Mouse (Mus musculus) liver, embryonic 13.5 days (tissue): ENCODE results near the gene Ppl. TPM values are rescaled to one million over a fixed set of nuclear protein-coding genes. Genes with fewer than 3 reads are reported as not detected.
A peak's percentile ranks its signal among the peaks of the same experiment; 100 is the strongest.

Experiments used
- ATAC-seq: fragments of 200-750 bp; cut with Nextera tagmentation; 2 replicates; pipeline ENCODE4 v1.8.0; 2017; ENCODE audit warnings: low read depth, mild to moderate bottlenecking, moderate number of reproducible peaks, moderate library complexity
- DNase-seq: peaks from one replicate; pipeline ENCODE4 v3.0.0; 2022
- H3K27ac ChIP-seq: fragments of 300-500 bp; sonication (generic); 2 replicates; pipeline ENCODE4 v1.5.1; 2015; ENCODE audit warnings: moderate library complexity, mild to moderate bottlenecking, inconsistent platforms
- H3K27me3 ChIP-seq: fragments of 300-500 bp; sonication (generic); 2 replicates; pipeline ENCODE4 v1.6.1; 2015; ENCODE audit warnings: mild to moderate bottlenecking, inconsistent platforms
- H3K36me3 ChIP-seq: fragments of 300-500 bp; sonication (generic); 2 replicates; pipeline ENCODE4 v1.6.1; 2015; ENCODE audit warnings: mild to moderate bottlenecking, inconsistent platforms
- H3K4me1 ChIP-seq: fragments of 300-500 bp; sonication (generic); replicated peaks from 2 replicates; pipeline ENCODE4 v1.6.1; 2015; ENCODE audit warnings: inconsistent platforms
- H3K4me2 ChIP-seq: fragments of 300-500 bp; sonication (generic); 2 replicates; pipeline ENCODE4 v1.6.1; 2015; ENCODE audit warnings: inconsistent platforms, mild to moderate bottlenecking, moderate library complexity
- H3K4me3 ChIP-seq: fragments of 300-500 bp; sonication (generic); replicated peaks from 2 replicates; pipeline ENCODE4 v1.5.1; 2015; ENCODE audit warnings: mild to moderate bottlenecking, inconsistent platforms
- H3K9ac ChIP-seq: fragments of 300-500 bp; sonication (generic); 2 replicates; pipeline ENCODE4 v1.6.1; 2015; ENCODE audit warnings: mild to moderate bottlenecking, inconsistent platforms
- H3K9me3 ChIP-seq: fragments of 300-500 bp; sonication (generic); replicated peaks from 2 replicates; pipeline ENCODE4 v1.6.1; 2016; ENCODE audit warnings: inconsistent platforms
- WGBS: fragments of 180-500 bp; shearing (Covaris S2); methylation state at CpG from one replicate; pipeline ENCODE4 v1.1.7; 2015; ENCODE audit not compliant: insufficient replicate concordance; 5-methylcytosine and 5-hydroxymethylcytosine counted together
- polyA plus RNA-seq: library from polyadenylated mRNA; unstranded; fragments of >200 nt; fragmentation: Nextera tagmentation; extraction: Ambion mirVana; gene quantifications from 2 replicates; pipeline ENCODE4 v1.2.1, GENCODE M21; 2015

Gene Ppl
- polyA plus RNA-seq, 1 experiment from 2014 or later, result 0.14 TPM

DNA sequence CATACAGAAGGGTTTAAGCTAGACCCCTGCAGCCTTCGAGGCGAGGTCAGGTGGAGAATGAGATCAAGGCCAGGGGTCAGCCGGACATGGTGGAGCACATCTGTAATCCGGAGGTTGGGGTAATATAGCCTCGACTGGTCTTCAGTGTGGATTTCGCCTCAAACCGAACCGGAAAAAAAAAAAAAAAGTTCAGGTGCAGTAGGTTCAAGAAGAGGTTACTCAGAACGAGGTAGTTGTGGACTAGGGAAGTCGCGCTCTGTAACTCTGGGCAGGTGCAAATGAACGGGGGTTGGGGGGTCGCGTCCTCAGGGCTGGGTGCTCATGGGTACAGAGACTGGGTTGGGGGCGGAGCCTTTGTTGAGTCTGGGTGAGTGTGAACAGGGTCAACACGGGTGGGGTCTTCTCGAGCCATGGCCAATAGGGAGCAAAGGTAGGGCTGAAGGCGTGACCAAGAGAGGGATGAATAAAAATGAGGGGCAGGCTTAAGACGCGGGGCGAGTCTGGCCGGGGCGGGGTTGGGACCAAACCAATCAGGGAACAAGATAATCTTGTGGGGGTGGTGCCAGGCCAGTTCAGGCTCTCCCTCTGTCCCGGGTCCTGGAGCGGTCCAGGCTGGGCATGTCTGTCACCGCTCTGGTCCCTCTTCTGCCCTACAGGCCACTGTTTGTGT, 14.3 kb upstream of the Ppl start:
- Histone ChIP-seq H3K4me3 (peak overlapping the region; percentile 35), H3K36me3 (no peaks in the 10 kb centered on the region), H3K4me1 (peaks cover 17% of the 10 kb centered on the region), H3K27me3 (peaks cover 28% of the 10 kb centered on the region), H3K9ac (no peak overlapping the region), H3K27ac (no peak overlapping the region), H3K9me3 (no peaks in the 10 kb centered on the region), H3K4me2 (peak overlapping the region; percentile 62)
- 2% methylated on average over 26 of the region's 26 CpGs for WGBS
- ATAC-seq (peak; percentile 89), DNase-seq (peak; percentile 62)

DNA sequence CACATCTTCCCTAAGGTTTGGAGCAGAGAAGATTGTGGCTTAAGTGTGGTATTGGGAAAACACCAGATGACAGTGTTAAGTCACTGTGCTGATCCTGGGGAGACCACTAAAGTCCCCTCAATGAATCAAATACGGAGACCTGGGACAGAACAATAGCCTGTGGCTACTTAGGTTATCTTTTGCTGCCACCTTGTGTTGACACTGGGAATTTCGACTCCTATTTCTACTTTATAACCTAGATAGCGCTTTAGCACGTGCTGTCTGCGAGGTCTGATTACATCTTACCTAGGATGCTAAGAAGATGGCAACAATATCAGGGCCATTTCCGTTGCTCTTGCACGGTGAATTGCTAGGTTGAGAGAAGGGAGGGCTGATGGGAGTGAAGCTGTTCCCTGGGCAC, 13.3 kb upstream of the Ppl start:
- ATAC-seq, result no peak

DNA sequence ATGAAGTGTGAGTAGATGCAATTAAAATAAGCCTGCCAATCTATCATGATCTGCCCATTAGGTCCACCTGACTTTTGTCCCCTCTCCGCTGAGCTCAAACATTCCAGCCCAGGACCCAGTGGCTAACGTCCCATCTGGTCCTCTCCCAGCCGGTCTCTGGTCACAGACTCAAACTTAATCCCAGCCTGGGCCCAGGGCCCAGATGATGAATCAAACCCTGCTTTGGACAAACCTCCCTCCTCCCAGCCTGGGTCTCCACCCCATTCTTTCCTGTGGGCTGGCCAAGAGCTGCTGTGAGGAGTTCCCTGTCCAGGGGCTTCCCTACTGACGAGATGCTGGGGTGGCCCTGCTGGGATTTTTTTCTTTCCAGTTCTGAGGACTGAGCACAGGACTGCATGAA, 7.5 kb upstream of the Ppl start:
- H3K4me3 ChIP-seq, result no peak overlapping the region
- no peak for DNase-seq
- H3K9me3 ChIP-seq, result no peaks in the 10 kb centered on the region
- H3K27ac ChIP-seq, result no peak overlapping the region
- H3K36me3 ChIP-seq, result no peaks in the 10 kb centered on the region
- H3K4me2 ChIP-seq, result no peak overlapping the region
- peaks cover under 1% of the 10 kb centered on the region; the same call in 1 of the 2 replicates for H3K27me3 ChIP-seq
- ATAC-seq, result no peak
- H3K9ac ChIP-seq, result no peak overlapping the region
- 67% methylated on average over 4 of the region's 4 CpGs for WGBS
- peaks cover 9% of the 10 kb centered on the region; the same call in 1 of the 2 replicates for H3K4me1 ChIP-seq

More for the DNA sequence above, 13.3 kb upstream of the Ppl start:
- Histone ChIP-seq H3K4me3 (no peak overlapping the region), H3K9ac (no peak overlapping the region), H3K27ac (no peak overlapping the region), H3K27me3 (peaks cover 27% of the 10 kb centered on the region), H3K36me3 (no peaks in the 10 kb centered on the region), H3K4me2 (no peak overlapping the region), H3K9me3 (no peaks in the 10 kb centered on the region), H3K4me1 (peaks cover 17% of the 10 kb centered on the region)
- WGBS, result 1% methylated on average over 7 of the region's 7 CpGs
- DNase-seq, result peak; percentile 36

DNA sequence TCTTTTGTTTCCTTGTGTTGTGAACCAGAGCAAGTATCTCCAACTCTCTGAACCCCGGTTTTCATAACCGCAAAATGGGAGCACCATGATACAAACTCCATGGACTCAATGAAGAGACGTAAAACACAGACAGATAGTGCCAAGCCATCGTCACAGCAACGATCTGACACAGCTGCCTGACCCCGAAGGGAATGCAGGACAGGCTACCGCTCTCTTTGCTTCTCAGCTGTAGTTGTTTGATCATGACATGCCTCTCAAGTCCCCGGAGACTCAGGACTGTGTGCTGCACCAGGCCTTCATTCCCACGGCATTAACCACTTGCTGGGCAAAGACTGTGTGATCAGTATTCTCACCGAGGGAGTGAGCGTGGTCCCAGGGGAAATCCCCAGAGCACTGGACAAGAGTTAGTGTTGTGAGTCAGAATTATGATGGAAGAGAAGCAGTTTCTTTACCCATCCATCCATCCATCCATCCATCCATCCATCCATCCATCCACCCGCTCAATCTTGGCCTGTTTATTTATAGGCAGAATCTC, 4.9 kb upstream of the Ppl start:
- H3K27me3 ChIP-seq, result peaks cover 24% of the 10 kb centered on the region
- no peak overlapping the region for H3K4me2 ChIP-seq
- no peak overlapping the region for H3K4me3 ChIP-seq
- H3K36me3 ChIP-seq, result no peaks in the 10 kb centered on the region
- no peaks in the 10 kb centered on the region for H3K9me3 ChIP-seq
- H3K4me1 ChIP-seq, result peaks cover 9% of the 10 kb centered on the region; the same call in 1 of the 2 replicates
- no peak for ATAC-seq
- DNase-seq, result no peak
- H3K9ac ChIP-seq, result no peak overlapping the region
- WGBS, result 65% methylated on average over 12 of the region's 12 CpGs
- no peak overlapping the region for H3K27ac ChIP-seq

- H3K9me3 ChIP-seq, result no peaks in the 10 kb centered on the region
- peak; percentile 11; the same call in 1 of the 2 replicates for ATAC-seq
- no peak overlapping the region for H3K4me2 ChIP-seq
- peaks cover 9% of the 10 kb centered on the region; the same call in 1 of the 2 replicates for H3K4me1 ChIP-seq
- 40% methylated on average over 4 of the region's 4 CpGs for WGBS
- H3K9ac ChIP-seq, result no peak overlapping the region
- no peak overlapping the region for H3K27ac ChIP-seq
- DNase-seq, result no peak
- H3K27me3 ChIP-seq, result peaks cover 30% of the 10 kb centered on the region
- H3K36me3 ChIP-seq, result no peaks in the 10 kb centered on the region
- no peak overlapping the region for H3K4me3 ChIP-seq
Measured at GRCm38 (mm10) chr16:5136505-5136904, 4.3 kb upstream of the Ppl start.

DNA sequence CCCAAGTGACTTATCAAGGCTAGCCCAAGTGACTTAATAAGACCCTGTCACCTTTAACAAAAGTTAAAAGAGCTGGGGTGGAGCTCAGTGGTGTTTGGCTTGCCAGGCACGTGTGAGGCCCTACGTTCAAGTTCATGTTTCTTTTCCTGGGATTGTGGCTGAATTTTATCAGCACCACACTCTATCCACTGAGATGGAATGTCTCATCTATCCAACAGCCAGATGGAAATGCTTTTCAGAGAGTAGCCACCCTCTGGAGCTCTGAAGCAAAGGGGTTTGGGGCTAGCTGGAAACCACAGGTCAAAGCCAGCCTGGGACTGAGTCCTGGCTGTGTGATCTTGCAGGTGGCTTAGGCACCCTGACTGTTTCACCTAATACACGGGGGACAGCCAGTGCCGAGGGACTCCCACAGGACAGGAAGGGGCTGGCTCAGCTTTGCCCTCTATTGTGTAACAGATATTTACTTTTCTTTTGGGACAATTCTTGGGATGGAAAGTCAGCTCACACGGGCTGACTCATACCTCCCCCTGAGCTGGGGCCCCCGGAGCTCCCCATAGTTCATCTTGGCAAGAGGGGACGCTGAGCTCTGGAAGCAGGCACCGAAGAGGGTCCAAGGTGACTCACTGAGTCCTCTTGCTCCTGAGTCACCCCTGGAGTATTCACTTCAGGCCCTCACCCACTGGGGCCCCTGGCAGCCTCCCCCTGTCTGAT, 3.5 kb upstream of the Ppl start:
- WGBS, result 51% methylated on average over 8 of the region's 8 CpGs
- Histone ChIP-seq H3K4me1 (peaks cover 9% of the 10 kb centered on the region; the same call in 1 of the 2 replicates), H3K4me3 (no peak overlapping the region), H3K36me3 (no peaks in the 10 kb centered on the region), H3K9ac (no peak overlapping the region), H3K9me3 (no peaks in the 10 kb centered on the region), H3K27ac (no peak overlapping the region), H3K4me2 (no peak overlapping the region), H3K27me3 (peaks cover 38% of the 10 kb centered on the region)
- no peak for DNase-seq
- ATAC-seq, result peak; percentile 27

GRCm38 (mm10) chr16:5134623-5135330, 2.6 kb upstream of the Ppl start:
- Histone ChIP-seq H3K9me3 (no peaks in the 10 kb centered on the region), H3K4me2 (no peak overlapping the region), H3K36me3 (no peaks in the 10 kb centered on the region), H3K9ac (no peak overlapping the region), H3K27ac (no peak overlapping the region), H3K4me1 (peaks cover 9% of the 10 kb centered on the region; the same call in 1 of the 2 replicates), H3K27me3 (peaks cover 47% of the 10 kb centered on the region), H3K4me3 (no peak overlapping the region)
- DNase-seq, result no peak
- WGBS, result 60% methylated on average over 14 of the region's 14 CpGs
- no peak for ATAC-seq

DNA sequence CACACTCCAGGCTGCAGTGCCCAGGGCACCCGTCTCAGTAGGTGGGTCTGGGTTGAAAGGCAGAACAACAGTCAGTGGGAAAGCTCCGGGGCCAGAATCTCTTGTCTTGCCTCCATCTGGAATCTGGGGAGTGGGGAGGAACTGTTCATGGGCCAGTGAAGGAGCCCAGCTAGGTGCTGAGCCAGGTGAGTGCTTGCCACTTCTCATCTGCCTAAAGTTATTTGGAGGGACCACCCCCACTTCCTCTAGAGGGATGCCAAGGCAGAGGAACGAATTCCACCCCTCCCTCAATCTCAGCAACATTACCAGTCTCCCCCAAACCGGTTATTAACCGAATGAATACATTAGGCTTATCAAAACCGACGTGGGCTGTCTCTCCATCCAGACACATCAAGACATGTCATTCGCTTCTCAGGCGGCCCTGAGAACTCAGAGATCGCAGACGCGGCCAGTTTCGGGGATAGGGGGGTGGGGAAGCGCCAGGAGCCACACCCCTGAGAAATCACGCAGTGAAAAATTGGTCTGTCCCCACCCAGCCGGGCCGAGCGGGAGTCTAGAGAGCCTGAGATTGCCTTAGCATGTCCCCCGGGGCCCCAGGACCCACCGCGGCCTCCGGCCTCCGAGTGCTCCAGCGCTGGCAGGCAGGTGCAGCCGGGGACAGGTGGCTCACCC, 834 bp downstream of the Ppl start:
- Histone ChIP-seq H3K9me3 (no peaks in the 10 kb centered on the region), H3K4me2 (peak overlapping the region; percentile 50), H3K36me3 (no peaks in the 10 kb centered on the region), H3K4me3 (peak overlapping the region; percentile 43), H3K4me1 (peaks cover 5% of the 10 kb centered on the region; the same call in 1 of the 2 replicates), H3K27ac (no peak overlapping the region), H3K9ac (no peak overlapping the region), H3K27me3 (peaks cover 60% of the 10 kb centered on the region)
- WGBS, result 5% methylated on average over 25 of the region's 25 CpGs
- DNase-seq (no peak), ATAC-seq (no peak)

GRCm38 (mm10) chr16:5130766-5131165, 1.5 kb downstream of the Ppl start:
- Histone ChIP-seq H3K4me1 (no peaks in the 10 kb centered on the region; the same call in 1 of the 2 replicates), H3K9me3 (no peaks in the 10 kb centered on the region), H3K36me3 (no peaks in the 10 kb centered on the region), H3K4me2 (no peak overlapping the region), H3K9ac (no peak overlapping the region), H3K27me3 (peaks cover 60% of the 10 kb centered on the region), H3K4me3 (no peak overlapping the region), H3K27ac (no peak overlapping the region)
- ATAC-seq (peak; percentile 37; the same call in 1 of the 2 replicates), DNase-seq (no peak)
- 21% methylated on average over 4 of the region's 4 CpGs for WGBS

DNA sequence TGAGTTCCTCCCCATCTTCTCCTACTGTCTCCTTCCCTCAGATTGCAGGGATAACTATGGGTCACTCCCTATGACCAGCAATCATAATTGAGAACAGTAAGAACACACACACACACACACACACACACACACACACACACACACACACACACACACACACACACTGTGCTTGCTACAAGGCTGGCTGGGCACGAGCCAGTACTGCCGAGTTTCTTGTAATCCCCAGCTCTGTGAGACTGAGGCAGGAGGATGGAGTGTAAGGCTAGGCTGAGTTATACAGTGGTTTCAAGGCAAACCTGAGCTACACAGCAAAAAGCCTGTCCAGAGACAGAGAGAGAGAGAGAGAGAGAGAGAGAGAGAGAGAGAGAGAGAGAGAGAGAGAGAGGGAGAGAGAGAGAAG, 2.0 kb downstream of the Ppl start:
- DNase-seq, result no peak
- H3K4me2 ChIP-seq, result no peak overlapping the region
- WGBS, result 29% methylated on average over 2 of the region's 2 CpGs
- H3K4me3 ChIP-seq, result no peak overlapping the region
- H3K4me1 ChIP-seq, result no peaks in the 10 kb centered on the region
- no peaks in the 10 kb centered on the region for H3K9me3 ChIP-seq
- no peaks in the 10 kb centered on the region for H3K36me3 ChIP-seq
- no peak for ATAC-seq
- H3K9ac ChIP-seq, result no peak overlapping the region
- peaks cover 60% of the 10 kb centered on the region for H3K27me3 ChIP-seq
- no peak overlapping the region for H3K27ac ChIP-seq

GRCm38 (mm10) chr16:5123476-5123875, 8.7 kb downstream of the Ppl start:
- ATAC-seq (no peak), DNase-seq (no peak)
- WGBS, result 54% methylated on average over 6 of the region's 6 CpGs
- Histone ChIP-seq H3K4me3 (no peak overlapping the region), H3K27me3 (peaks cover 15% of the 10 kb centered on the region), H3K36me3 (no peaks in the 10 kb centered on the region), H3K9ac (no peak overlapping the region), H3K9me3 (no peaks in the 10 kb centered on the region), H3K4me2 (no peak overlapping the region), H3K4me1 (no peaks in the 10 kb centered on the region), H3K27ac (no peak overlapping the region)
